Mouse (Mus musculus): ENCODE measurements around the gene Kcnq4. TPM values are rescaled to one million over a fixed set of nuclear protein-coding genes. Genes with fewer than 3 reads are reported as not detected.

Kcnq4 gene
- polyA plus RNA-seq, 1 experiment from 2014 or later, result 5.2 TPM

DNA sequence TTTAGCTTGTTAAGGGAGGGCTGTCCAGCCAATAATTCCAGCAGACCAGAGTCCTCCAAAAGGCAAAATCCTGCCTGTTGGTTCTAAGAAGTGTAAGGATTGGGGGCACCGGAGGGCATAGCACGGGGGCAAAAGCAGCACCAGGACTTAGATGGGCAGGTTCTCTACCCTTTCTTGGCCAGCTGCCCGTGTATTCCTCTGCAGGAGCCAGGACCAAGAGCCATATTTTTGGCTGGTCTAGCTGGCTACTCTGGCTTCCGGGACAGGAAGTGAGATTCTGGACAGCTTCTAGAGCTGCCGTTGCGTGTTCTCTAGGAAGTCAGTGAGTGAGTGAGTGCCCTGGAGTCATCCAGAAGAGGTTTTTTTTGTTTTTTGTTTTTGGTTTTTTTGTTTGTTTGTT, 18.3 kb downstream of the Kcnq4 start:
- Histone ChIP-seq H3K27me3 (ENCODE audit: control insufficient read depth, insufficient read depth, low read length) (no peaks in the 10 kb centered on the region), H3K4me3 (ENCODE audit: low read depth, low read length) (no peak overlapping the region), H3K4me2 (ENCODE audit: low read depth, low read length) (no peak overlapping the region), H3K4me1 (ENCODE audit: control insufficient read depth, insufficient read depth, low read length) (peaks cover 11% of the 10 kb centered on the region; the same call in 1 of the 2 replicates), H3K27ac (ENCODE audit: low read depth, low read length) (no peak overlapping the region), H3K36me3 (ENCODE audit: control insufficient read depth, insufficient read depth, low read length) (no peaks in the 10 kb centered on the region), H3K9ac (replicated peaks; ENCODE audit: low read depth, low read length) (no peak overlapping the region), H3K9me3 (ENCODE audit: control insufficient read depth, low read length) (no peaks in the 10 kb centered on the region)
- no peak for ATAC-seq (ENCODE audit: low read depth)
- 82% methylated on average over 6 of the region's 6 CpGs for WGBS

DNA sequence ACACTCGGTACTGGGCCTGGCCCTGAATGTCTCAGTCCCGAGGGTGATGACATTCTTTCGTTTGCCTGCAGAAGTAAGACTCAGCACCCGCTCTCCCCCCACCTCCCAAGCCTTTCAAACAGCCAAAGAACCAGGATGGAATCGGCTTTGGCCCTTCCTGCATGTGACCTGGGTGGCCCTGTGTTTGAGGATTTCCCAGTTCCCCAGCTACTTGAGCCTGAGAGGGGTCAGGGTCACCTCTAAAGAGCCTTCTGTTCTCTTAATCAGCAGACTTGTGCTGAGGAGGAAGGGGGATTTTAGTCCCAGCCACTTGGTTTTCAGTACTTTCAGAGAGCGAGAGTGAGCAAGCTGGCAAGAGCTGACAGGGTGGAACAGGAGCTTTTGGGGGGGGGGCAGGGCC, 19.0 kb downstream of the Kcnq4 start:
- H3K4me3 ChIP-seq (ENCODE audit: low read depth, low read length), result no peak overlapping the region
- no peak for ATAC-seq (ENCODE audit: low read depth)
- no peaks in the 10 kb centered on the region for H3K27me3 ChIP-seq (ENCODE audit: control insufficient read depth, insufficient read depth, low read length)
- H3K9ac ChIP-seq (replicated peaks; ENCODE audit: low read depth, low read length), result no peak overlapping the region
- no peaks in the 10 kb centered on the region for H3K9me3 ChIP-seq (ENCODE audit: control insufficient read depth, low read length)
- H3K4me2 ChIP-seq (ENCODE audit: low read depth, low read length), result no peak overlapping the region
- H3K4me1 ChIP-seq (ENCODE audit: control insufficient read depth, insufficient read depth, low read length), result peaks cover 11% of the 10 kb centered on the region; the same call in 1 of the 2 replicates
- 58% methylated on average over 6 of the region's 6 CpGs for WGBS
- H3K36me3 ChIP-seq (ENCODE audit: control insufficient read depth, insufficient read depth, low read length), result no peaks in the 10 kb centered on the region
- H3K27ac ChIP-seq (ENCODE audit: low read depth, low read length), result no peak overlapping the region

DNA sequence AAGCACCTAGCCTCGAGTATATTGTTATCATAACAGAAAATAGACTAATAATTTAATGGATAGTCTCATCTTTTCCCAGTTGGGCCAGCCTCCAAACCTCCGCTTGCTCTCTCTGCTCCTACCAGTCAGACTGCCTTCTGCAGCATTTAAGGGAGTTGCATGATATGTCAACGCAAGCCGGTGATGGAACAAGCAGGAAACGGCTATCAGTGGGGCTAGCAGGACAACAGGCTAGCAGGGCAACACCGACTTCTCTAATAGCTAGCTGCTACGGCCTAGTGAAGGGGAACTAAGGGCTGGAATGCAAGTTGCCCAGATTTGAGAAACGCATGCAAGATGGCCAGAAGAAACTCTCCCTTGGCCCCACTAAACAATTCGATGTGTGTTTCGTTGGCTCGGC, 20.6 kb downstream of the Kcnq4 start:
- peaks cover 11% of the 10 kb centered on the region; the same call in 1 of the 2 replicates for H3K4me1 ChIP-seq (ENCODE audit: control insufficient read depth, insufficient read depth, low read length)
- no peaks in the 10 kb centered on the region for H3K27me3 ChIP-seq (ENCODE audit: control insufficient read depth, insufficient read depth, low read length)
- no peak overlapping the region for H3K9ac ChIP-seq (replicated peaks; ENCODE audit: low read depth, low read length)
- no peak overlapping the region for H3K4me2 ChIP-seq (ENCODE audit: low read depth, low read length)
- H3K4me3 ChIP-seq (ENCODE audit: low read depth, low read length), result no peak overlapping the region
- H3K27ac ChIP-seq (ENCODE audit: low read depth, low read length), result no peak overlapping the region
- no peaks in the 10 kb centered on the region for H3K36me3 ChIP-seq (ENCODE audit: control insufficient read depth, insufficient read depth, low read length)
- no peaks in the 10 kb centered on the region for H3K9me3 ChIP-seq (ENCODE audit: control insufficient read depth, low read length)
- no peak for ATAC-seq (ENCODE audit: low read depth)
- 83% methylated on average over 11 of the region's 11 CpGs for WGBS

DNA sequence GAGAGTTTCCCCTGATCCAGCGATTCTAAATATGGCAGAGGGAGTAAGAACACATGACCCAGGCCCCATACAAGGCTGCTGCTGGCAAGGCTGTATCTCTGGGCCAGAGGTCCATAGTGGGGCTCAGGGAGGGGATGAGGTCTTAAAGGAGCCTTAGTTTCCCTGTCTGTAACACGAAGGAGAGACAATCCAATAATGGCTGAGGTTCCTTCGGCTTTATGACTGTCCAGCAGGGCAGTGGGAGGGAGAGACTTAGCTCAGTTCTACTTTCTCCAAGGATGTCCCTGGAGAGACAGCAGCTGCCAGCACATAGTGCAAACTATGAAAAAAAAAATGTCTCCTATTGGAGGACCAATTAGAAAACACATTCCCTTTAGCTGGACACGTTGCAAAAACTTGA, 22.2 kb downstream of the Kcnq4 start:
- Histone ChIP-seq H3K36me3 (ENCODE audit: control insufficient read depth, insufficient read depth, low read length) (no peaks in the 10 kb centered on the region), H3K4me1 (ENCODE audit: control insufficient read depth, insufficient read depth, low read length) (peaks cover 5% of the 10 kb centered on the region; the same call in 1 of the 2 replicates), H3K9me3 (ENCODE audit: control insufficient read depth, low read length) (no peaks in the 10 kb centered on the region), H3K9ac (replicated peaks; ENCODE audit: low read depth, low read length) (no peak overlapping the region), H3K4me3 (ENCODE audit: low read depth, low read length) (no peak overlapping the region), H3K4me2 (ENCODE audit: low read depth, low read length) (no peak overlapping the region), H3K27me3 (ENCODE audit: control insufficient read depth, insufficient read depth, low read length) (no peaks in the 10 kb centered on the region), H3K27ac (ENCODE audit: low read depth, low read length) (no peak overlapping the region)
- WGBS, result 58% methylated on average over 4 of the region's 4 CpGs
- ATAC-seq (ENCODE audit: low read depth), result no peak

DNA sequence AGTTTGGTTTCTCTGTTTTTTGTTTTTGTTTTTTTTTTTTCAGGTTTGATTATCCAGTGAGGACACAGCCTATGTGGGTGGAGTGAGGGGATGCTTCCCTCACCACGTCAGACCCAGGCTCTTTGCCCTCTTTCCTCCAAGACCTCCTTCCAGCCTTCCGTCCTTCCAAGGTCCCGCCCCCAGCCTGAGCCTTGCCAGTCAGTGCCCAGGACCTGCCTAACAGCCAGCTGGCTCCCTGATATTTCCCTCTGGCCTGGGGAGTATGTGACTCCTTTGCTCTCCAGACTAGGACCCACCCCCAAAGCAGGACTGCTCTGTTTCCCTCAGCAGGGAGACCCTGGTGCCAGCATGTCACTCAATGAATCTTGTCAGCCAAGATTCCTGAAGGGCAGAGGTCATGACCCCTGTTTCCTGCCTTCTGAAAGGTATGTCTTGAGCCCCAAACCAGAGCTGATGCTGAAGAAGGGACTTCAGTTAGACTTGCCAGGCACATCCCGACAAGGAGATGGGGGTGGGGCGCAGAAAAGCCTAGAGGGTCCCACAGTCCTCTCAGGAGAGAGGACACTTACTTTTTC, 22.8 kb downstream of the Kcnq4 start:
- Histone ChIP-seq H3K9ac (replicated peaks; ENCODE audit: low read depth, low read length) (no peak overlapping the region), H3K27ac (ENCODE audit: low read depth, low read length) (no peak overlapping the region), H3K4me3 (ENCODE audit: low read depth, low read length) (no peak overlapping the region), H3K4me2 (ENCODE audit: low read depth, low read length) (no peak overlapping the region), H3K36me3 (ENCODE audit: control insufficient read depth, insufficient read depth, low read length) (no peaks in the 10 kb centered on the region), H3K9me3 (ENCODE audit: control insufficient read depth, low read length) (no peaks in the 10 kb centered on the region), H3K4me1 (ENCODE audit: control insufficient read depth, insufficient read depth, low read length) (no peaks in the 10 kb centered on the region), H3K27me3 (ENCODE audit: control insufficient read depth, insufficient read depth, low read length) (no peaks in the 10 kb centered on the region)
- no peak for ATAC-seq (ENCODE audit: low read depth)
- WGBS, result 52% methylated on average over 5 of the region's 5 CpGs

DNA sequence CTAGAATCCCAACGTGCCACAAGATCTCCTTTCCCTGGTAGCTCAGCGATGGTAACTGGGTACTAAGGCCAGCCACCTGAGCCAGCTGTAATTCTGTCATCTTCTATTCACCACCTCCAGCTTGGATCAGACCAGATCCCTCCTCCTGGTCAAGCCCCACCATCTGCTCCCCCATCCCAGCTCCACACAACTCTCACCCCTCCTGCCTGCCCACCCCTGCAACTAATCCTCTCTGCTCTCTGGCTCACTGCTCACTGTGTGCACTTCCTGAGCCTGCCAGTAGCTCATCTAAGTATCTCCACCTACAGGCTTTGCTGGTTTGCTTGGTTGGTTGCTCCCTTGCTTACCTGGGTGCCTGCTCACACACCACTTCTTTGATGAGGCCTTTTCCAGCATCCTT, 26.8 kb downstream of the Kcnq4 start:
- 42% methylated on average over 2 of the region's 2 CpGs for WGBS
- no peak overlapping the region for H3K9ac ChIP-seq (replicated peaks; ENCODE audit: low read depth, low read length)
- H3K4me2 ChIP-seq (ENCODE audit: low read depth, low read length), result no peak overlapping the region
- peaks cover 3% of the 10 kb centered on the region; the same call in 1 of the 2 replicates for H3K27me3 ChIP-seq (ENCODE audit: control insufficient read depth, insufficient read depth, low read length)
- no peak for ATAC-seq (ENCODE audit: low read depth)
- no peaks in the 10 kb centered on the region for H3K36me3 ChIP-seq (ENCODE audit: control insufficient read depth, insufficient read depth, low read length)
- no peaks in the 10 kb centered on the region for H3K9me3 ChIP-seq (ENCODE audit: control insufficient read depth, low read length)
- H3K27ac ChIP-seq (ENCODE audit: low read depth, low read length), result no peak overlapping the region
- peaks cover 1% of the 10 kb centered on the region for H3K4me1 ChIP-seq (ENCODE audit: control insufficient read depth, insufficient read depth, low read length)
- H3K4me3 ChIP-seq (ENCODE audit: low read depth, low read length), result no peak overlapping the region

DNA sequence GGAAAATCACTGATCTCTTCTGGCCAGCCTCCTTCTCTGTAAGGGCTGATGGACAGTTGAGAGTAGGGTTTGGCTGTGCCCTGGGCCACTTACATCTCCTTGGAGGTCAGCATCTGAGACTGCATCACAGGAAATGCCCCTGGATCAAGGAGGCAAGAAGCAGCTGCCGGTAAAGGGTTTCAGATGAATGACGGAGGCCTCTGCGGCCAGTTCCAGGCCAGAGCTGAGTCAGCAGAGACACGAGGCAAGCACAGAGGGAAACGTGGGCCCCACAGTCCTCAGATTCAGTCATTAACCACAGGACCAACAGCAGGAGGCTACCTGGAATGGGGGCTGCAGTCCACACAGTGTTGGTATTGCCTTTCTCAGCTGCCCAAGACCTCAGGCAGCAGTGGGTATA, 29.3 kb downstream of the Kcnq4 start:
- no peak for ATAC-seq (ENCODE audit: low read depth)
- WGBS, result 52% methylated on average over 5 of the region's 5 CpGs
- peaks cover 3% of the 10 kb centered on the region for H3K27me3 ChIP-seq (ENCODE audit: control insufficient read depth, insufficient read depth, low read length)
- no peak overlapping the region for H3K4me3 ChIP-seq (ENCODE audit: low read depth, low read length)
- H3K9me3 ChIP-seq (ENCODE audit: control insufficient read depth, low read length), result no peaks in the 10 kb centered on the region
- peaks cover 8% of the 10 kb centered on the region for H3K4me1 ChIP-seq (ENCODE audit: control insufficient read depth, insufficient read depth, low read length)
- H3K36me3 ChIP-seq (ENCODE audit: control insufficient read depth, insufficient read depth, low read length), result no peaks in the 10 kb centered on the region
- no peak overlapping the region for H3K4me2 ChIP-seq (ENCODE audit: low read depth, low read length)
- H3K9ac ChIP-seq (replicated peaks; ENCODE audit: low read depth, low read length), result no peak overlapping the region
- no peak overlapping the region for H3K27ac ChIP-seq (ENCODE audit: low read depth, low read length)

DNA sequence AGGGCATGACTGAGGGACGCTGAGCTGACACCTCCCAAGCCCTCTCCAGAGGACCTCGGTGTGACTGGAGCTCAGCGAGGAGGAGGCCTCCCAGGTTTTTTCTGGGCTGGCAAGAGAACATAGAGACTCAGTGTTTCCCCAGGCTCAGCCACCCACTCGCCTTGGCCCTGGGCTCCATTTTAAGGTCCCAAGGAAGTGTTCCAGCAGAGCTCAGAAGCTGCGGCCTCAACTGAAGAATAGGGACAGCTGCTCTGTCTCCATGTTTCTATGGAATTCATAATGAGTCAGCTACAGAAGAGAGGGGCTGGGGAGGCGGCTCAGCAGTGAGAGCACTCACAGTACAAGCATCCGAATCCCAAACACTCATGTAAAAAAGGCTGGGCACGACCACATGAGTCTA, 30.8 kb downstream of the Kcnq4 start:
- H3K4me1 ChIP-seq (ENCODE audit: control insufficient read depth, insufficient read depth, low read length), result peaks cover 10% of the 10 kb centered on the region
- no peak overlapping the region for H3K9ac ChIP-seq (replicated peaks; ENCODE audit: low read depth, low read length)
- H3K27me3 ChIP-seq (ENCODE audit: control insufficient read depth, insufficient read depth, low read length), result peaks cover 3% of the 10 kb centered on the region
- no peaks in the 10 kb centered on the region for H3K9me3 ChIP-seq (ENCODE audit: control insufficient read depth, low read length)
- no peak overlapping the region for H3K4me2 ChIP-seq (ENCODE audit: low read depth, low read length)
- ATAC-seq (ENCODE audit: low read depth), result no peak
- 68% methylated on average over 8 of the region's 8 CpGs for WGBS
- H3K4me3 ChIP-seq (ENCODE audit: low read depth, low read length), result no peak overlapping the region
- no peaks in the 10 kb centered on the region for H3K36me3 ChIP-seq (ENCODE audit: control insufficient read depth, insufficient read depth, low read length)
- H3K27ac ChIP-seq (ENCODE audit: low read depth, low read length), result no peak overlapping the region

DNA sequence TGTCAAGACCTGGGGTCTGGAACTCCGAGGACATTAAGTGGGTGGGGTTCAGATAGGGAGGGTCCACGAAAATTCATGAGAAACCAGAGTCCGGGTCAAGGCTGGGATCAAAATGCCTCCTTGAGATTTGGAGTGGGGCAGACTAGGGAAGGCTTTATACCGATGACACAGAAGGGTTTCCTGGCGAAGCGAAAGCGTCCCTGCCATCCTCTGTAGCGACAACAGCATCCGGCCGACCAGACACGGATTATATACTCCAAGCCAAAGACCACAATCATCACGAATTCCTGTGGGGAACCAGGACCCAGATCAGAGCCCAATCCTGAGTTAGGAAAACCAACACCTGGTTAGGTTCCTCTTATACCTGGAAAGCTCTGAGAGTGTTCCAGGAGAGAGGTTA, 31.6 kb downstream of the Kcnq4 start:
- Histone ChIP-seq H3K9ac (replicated peaks; ENCODE audit: low read depth, low read length) (peak overlapping the region; percentile 25; the same call in 1 of the 2 replicates), H3K4me3 (ENCODE audit: low read depth, low read length) (peak overlapping the region; percentile 31), H3K36me3 (ENCODE audit: control insufficient read depth, insufficient read depth, low read length) (no peaks in the 10 kb centered on the region), H3K4me1 (ENCODE audit: control insufficient read depth, insufficient read depth, low read length) (peaks cover 10% of the 10 kb centered on the region), H3K9me3 (ENCODE audit: control insufficient read depth, low read length) (no peaks in the 10 kb centered on the region), H3K27ac (ENCODE audit: low read depth, low read length) (no peak overlapping the region), H3K27me3 (ENCODE audit: control insufficient read depth, insufficient read depth, low read length) (peaks cover 3% of the 10 kb centered on the region), H3K4me2 (ENCODE audit: low read depth, low read length) (peak overlapping the region; percentile 62)
- 24% methylated on average over 12 of the region's 12 CpGs for WGBS
- no peak for ATAC-seq (ENCODE audit: low read depth)
